Mouse (Mus musculus) heart, embryonic 16.5 days (tissue): Measurements from ENCODE around the gene Acp7. TPM values are rescaled to one million over a fixed set of nuclear protein-coding genes. Genes with fewer than 3 reads are reported as not detected.

Experiments
- ATAC-seq: fragments of 200-750 bp; cut with Nextera tagmentation; replicated peaks from 2 replicates; pipeline ENCODE4 v1.8.0; 2017; ENCODE audit warnings: moderate number of reproducible peaks; ENCODE audit not compliant: insufficient read depth, low FRiP score; ENCODE audit errors: extremely low read depth
- H3K27ac ChIP-seq: fragments of 300-500 bp; sonication (generic); 2 replicates; pipeline ENCODE4 v1.5.1; 2014; ENCODE audit warnings: mild to moderate bottlenecking, low read length, control low read depth, moderate library complexity
- H3K27me3 ChIP-seq: fragments of 300-500 bp; sonication (generic); 2 replicates; pipeline ENCODE4 v1.6.1; 2014; ENCODE audit warnings: low read length, mixed read lengths; ENCODE audit not compliant: control insufficient read depth, insufficient read depth
- H3K36me3 ChIP-seq: fragments of 300-500 bp; sonication (generic); 2 replicates; pipeline ENCODE4 v1.6.1; 2014; ENCODE audit not compliant: control insufficient read depth, insufficient read depth
- H3K4me1 ChIP-seq: fragments of 300-500 bp; sonication (generic); 2 replicates; pipeline ENCODE4 v1.6.1; 2014; ENCODE audit warnings: low read length, mixed read lengths; ENCODE audit not compliant: control insufficient read depth, insufficient read depth
- H3K4me2 ChIP-seq: fragments of 300-500 bp; sonication (generic); 2 replicates; pipeline ENCODE4 v1.6.1; 2014; ENCODE audit warnings: low read depth, mild to moderate bottlenecking, control low read depth, low read length
- H3K4me3 ChIP-seq: fragments of 300-500 bp; sonication (generic); 2 replicates; pipeline ENCODE4 v1.5.1; 2014; ENCODE audit warnings: mild to moderate bottlenecking, control low read depth, low read length
- H3K9ac ChIP-seq: fragments of 300-500 bp; sonication (generic); 2 replicates; pipeline ENCODE4 v1.6.1; 2014; ENCODE audit warnings: low read length, control low read depth
- H3K9me3 ChIP-seq: fragments of 300-500 bp; sonication (generic); replicated peaks from 2 replicates; pipeline ENCODE4 v1.6.1; 2016; ENCODE audit warnings: low read length; ENCODE audit not compliant: control insufficient read depth
- WGBS: fragments of 180-500 bp; shearing (Covaris S2); extraction: QIAGEN DNeasy Blood & Tissue Kit; methylation state at CpG from one replicate; pipeline ENCODE4 v1.1.7; 2014; 5-methylcytosine and 5-hydroxymethylcytosine counted together
- polyA plus RNA-seq: library from polyadenylated mRNA; unstranded; fragments of >200 nt; fragmentation: Nextera tagmentation; extraction: Ambion mirVana; gene quantifications from 2 replicates; pipeline ENCODE4 v1.2.1, GENCODE M21; 2015

The Acp7 gene
- polyA plus RNA-seq, 1 experiment from 2014 or later: not detected

DNA sequence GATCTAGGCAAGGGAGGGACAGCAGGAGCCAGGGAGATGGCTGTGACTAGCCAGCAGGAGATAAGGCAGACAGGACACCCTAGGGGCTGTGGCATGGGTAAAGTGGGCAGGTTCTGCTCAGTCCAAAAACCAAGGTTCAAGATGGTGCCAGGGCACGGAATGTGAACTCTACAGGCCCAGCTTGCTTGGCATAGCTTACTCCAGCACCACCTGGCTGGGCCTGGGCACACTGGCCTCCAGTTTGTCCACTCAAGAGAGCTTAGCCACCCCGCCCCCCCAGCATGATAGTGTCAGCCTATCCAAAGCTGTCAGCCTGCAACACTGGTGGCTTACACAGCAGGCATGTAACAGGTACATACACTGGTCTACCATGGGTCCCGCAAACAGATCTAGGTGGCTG, 57.9 kb downstream of the Acp7 start:
- H3K4me3 ChIP-seq: no peak overlapping the region
- 93% methylated on average over 3 of the region's 3 CpGs for WGBS
- no peak overlapping the region for H3K27ac ChIP-seq
- H3K4me1 ChIP-seq: peaks cover 56% of the 10 kb centered on the region
- no peaks in the 10 kb centered on the region for H3K36me3 ChIP-seq
- no peak overlapping the region; the same call in 1 of the 2 replicates for H3K9ac ChIP-seq
- no peak overlapping the region for H3K4me2 ChIP-seq
- ATAC-seq: no peak
- H3K27me3 ChIP-seq: no peaks in the 10 kb centered on the region
- H3K9me3 ChIP-seq: no peaks in the 10 kb centered on the region

DNA sequence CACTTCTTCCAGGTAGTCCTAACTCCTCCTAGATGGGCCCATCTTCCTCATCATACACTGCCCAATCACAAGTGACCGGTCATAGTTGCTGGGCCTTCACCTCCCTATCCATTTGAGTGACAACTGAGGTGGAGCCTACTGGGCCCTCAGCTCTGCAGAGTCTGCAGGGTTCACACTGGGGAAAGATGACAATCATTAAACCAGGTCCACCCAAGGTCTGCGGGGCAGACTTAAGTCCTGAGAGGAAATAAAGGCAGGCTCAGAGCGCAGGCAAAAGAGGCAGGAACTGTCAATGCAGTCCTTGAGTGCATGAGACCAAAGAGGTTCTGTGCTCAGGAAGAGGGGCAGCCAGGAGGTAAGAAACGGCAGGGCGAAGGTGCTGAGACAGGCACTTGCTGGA, 58.4 kb downstream of the Acp7 start:
- H3K4me1 ChIP-seq: peaks cover 50% of the 10 kb centered on the region
- no peak overlapping the region; the same call in 1 of the 2 replicates for H3K9ac ChIP-seq
- H3K27me3 ChIP-seq: no peaks in the 10 kb centered on the region
- no peak for ATAC-seq
- no peak overlapping the region for H3K4me3 ChIP-seq
- H3K9me3 ChIP-seq: no peaks in the 10 kb centered on the region
- no peak overlapping the region for H3K4me2 ChIP-seq
- no peak overlapping the region for H3K27ac ChIP-seq
- 75% methylated on average over 5 of the region's 5 CpGs for WGBS
- peaks cover 2% of the 10 kb centered on the region for H3K36me3 ChIP-seq

DNA sequence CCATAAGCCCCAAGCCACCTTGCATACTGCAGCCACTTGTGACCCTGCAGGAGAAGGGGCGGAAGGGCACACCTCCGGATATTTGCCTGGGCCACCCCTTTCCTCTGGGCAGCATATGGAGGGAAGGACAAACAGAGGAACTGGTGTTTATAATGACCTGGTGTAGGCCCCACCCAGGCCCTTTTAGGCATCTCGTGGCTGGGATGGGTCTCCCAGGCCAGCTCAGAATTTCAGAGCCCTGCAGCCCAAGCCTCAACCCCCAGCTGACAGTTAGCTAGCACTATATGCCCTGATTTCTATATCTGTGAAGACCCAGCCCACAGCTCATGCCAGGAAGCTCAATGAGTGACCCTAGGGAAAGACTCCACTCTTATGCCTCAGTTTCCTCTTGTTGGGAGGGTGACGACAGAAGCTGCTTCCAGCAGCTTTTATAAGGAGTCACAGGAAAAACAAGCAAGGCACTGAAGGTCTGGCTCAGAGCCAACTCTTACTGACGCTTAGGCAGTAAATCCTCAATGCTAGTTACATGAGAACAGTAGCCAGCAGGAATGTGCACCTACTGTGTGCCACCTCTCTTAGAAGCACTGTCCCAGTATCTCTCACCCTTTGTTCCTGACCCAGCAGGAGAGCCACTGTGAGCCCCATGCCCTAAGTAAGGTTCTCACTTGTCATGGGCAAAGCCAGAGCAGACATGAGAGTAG, 60.0 kb downstream of the Acp7 start:
- no peak overlapping the region for H3K4me2 ChIP-seq
- peak overlapping the region; percentile 45 for H3K9ac ChIP-seq
- peak overlapping the region; percentile 47 for H3K27ac ChIP-seq
- WGBS: 34% methylated on average over 5 of the region's 5 CpGs
- H3K4me1 ChIP-seq: peaks cover 35% of the 10 kb centered on the region
- no peak overlapping the region for H3K4me3 ChIP-seq
- peaks cover 11% of the 10 kb centered on the region for H3K36me3 ChIP-seq
- H3K27me3 ChIP-seq: no peaks in the 10 kb centered on the region
- ATAC-seq: no peak
- H3K9me3 ChIP-seq: no peaks in the 10 kb centered on the region

DNA sequence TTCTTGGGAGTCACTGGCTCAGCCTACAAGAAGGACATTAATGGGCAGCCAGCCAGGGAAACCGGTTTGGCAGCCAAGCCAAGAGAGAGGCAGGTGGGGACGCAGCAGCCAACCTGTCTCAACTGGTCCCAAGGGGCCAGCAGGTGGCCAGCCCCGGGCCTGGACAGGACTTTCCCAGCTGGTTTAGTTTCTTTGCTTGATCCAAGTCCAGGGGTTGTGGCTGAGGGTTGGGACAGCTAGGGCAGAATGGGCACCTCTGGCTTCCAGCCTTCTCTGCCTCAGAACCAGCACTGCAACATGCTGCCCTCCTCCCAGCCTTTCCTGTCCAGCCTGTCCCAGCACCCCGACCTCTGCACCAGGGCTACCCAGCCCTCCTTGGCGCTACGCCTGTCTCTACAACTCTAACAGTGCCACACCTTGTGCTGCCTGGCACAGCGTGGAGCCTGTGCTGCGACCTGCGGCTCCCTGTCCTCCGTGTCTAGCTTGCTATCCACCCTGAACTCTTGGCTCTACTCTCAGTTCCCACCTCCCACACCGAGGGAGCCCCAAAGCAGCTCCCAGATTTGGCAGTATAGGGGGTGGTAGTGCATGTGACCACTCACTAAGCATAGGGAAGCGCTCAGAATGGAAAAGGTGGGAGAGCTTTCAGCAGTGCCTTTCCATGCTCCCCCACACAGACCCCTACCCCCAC, 60.7 kb downstream of the Acp7 start:
- H3K27me3 ChIP-seq: no peaks in the 10 kb centered on the region
- H3K9me3 ChIP-seq: no peaks in the 10 kb centered on the region
- ATAC-seq: peak; percentile 19; the same call in 1 of the 2 replicates
- H3K4me2 ChIP-seq: no peak overlapping the region
- H3K4me3 ChIP-seq: no peak overlapping the region
- peaks cover 13% of the 10 kb centered on the region for H3K36me3 ChIP-seq
- WGBS: 59% methylated on average over 12 of the region's 12 CpGs
- peak overlapping the region; percentile 47 for H3K27ac ChIP-seq
- H3K9ac ChIP-seq: peak overlapping the region; percentile 45; the same call in 1 of the 2 replicates
- H3K4me1 ChIP-seq: peaks cover 32% of the 10 kb centered on the region

DNA sequence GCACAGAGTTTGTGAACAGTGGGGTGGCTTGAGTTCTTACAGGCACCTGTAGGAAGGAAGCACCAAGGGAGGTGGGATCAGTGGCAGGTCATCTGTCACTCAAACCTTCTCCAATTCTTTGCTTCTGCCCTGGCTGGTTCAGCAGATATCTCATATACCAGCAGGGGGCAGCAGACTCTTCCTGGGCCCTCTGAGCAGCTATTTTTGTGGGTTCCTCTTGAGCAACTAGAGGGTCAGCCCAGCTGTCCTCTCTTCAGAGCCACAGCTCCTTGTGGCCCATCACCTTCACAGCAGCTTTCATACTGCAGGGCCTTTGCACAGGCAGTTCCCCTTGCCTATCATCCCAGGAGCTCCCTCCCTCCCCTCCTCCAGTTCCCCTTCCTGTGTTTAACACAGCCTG, 62.9 kb downstream of the Acp7 start:
- H3K36me3 ChIP-seq: peaks cover 18% of the 10 kb centered on the region
- no peaks in the 10 kb centered on the region for H3K9me3 ChIP-seq
- H3K4me2 ChIP-seq: no peak overlapping the region
- H3K9ac ChIP-seq: no peak overlapping the region
- no peaks in the 10 kb centered on the region for H3K27me3 ChIP-seq
- H3K4me1 ChIP-seq: peaks cover 31% of the 10 kb centered on the region
- no peak for ATAC-seq
- H3K4me3 ChIP-seq: no peak overlapping the region
- no peak overlapping the region for H3K27ac ChIP-seq

DNA sequence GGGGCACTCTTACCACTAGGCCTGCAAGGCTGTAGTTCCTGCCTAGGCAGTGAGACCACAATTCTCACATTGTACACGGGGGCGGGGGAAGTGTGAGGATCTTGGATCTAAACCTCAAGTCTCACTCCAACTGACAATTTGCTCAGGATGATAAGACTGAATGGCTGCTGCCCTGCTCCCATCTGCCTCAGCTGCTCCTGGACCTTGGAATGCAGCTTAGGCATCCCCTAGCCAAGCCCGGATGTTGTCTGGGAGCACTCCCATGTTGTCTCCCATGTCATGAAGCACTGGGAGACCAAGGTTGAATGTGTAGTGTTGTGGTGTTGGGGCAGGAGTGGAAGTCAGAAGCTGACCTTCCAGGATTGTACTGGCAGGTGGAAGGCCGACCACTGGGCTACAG, 63.6 kb downstream of the Acp7 start:
- no peaks in the 10 kb centered on the region for H3K27me3 ChIP-seq
- no peak overlapping the region for H3K27ac ChIP-seq
- WGBS: 82% methylated on average over 4 of the region's 4 CpGs
- peaks cover 26% of the 10 kb centered on the region for H3K4me1 ChIP-seq
- peaks cover 23% of the 10 kb centered on the region for H3K36me3 ChIP-seq
- H3K4me3 ChIP-seq: no peak overlapping the region
- no peak for ATAC-seq
- H3K4me2 ChIP-seq: no peak overlapping the region
- H3K9ac ChIP-seq: no peak overlapping the region
- no peaks in the 10 kb centered on the region for H3K9me3 ChIP-seq

DNA sequence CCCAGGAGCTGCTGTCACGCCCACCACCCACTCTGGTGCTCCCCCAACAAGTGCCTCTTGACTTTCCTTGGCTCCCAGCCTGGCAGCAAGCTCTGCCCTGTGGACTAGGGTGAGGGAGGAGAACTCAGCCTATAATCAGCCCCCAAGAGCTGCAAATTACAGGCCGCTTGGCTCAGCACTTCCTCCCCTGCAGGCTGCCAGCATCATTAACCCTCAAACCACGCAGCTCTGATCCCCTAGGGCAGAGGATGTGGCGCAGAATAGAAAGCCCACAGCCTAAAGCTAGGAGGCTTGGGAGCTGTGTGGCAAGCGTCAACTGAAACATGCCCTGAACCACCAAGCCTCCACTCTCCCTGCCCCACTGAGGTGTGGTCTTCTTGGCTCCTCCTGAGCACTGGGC, 65.7 kb downstream of the Acp7 start:
- Histone ChIP-seq H3K4me1 (peaks cover 9% of the 10 kb centered on the region), H3K27ac (peak overlapping the region; percentile 40; the same call in 1 of the 2 replicates), H3K9ac (no peak overlapping the region), H3K27me3 (no peaks in the 10 kb centered on the region), H3K36me3 (peaks cover 32% of the 10 kb centered on the region), H3K9me3 (no peaks in the 10 kb centered on the region), H3K4me3 (no peak overlapping the region), H3K4me2 (no peak overlapping the region)
- no peak for ATAC-seq
- 71% methylated on average over 5 of the region's 5 CpGs for WGBS

GRCm38 (mm10) chr7:28562951-28563350, 68.2 kb downstream of the Acp7 start:
- WGBS: 94% methylated on average over 13 of the region's 13 CpGs
- peaks cover 3% of the 10 kb centered on the region; the same call in 1 of the 2 replicates for H3K4me1 ChIP-seq
- H3K9me3 ChIP-seq: no peaks in the 10 kb centered on the region
- H3K36me3 ChIP-seq: peaks cover 39% of the 10 kb centered on the region
- no peak overlapping the region for H3K9ac ChIP-seq
- H3K4me3 ChIP-seq: no peak overlapping the region
- no peaks in the 10 kb centered on the region for H3K27me3 ChIP-seq
- no peak overlapping the region for H3K4me2 ChIP-seq
- H3K27ac ChIP-seq: no peak overlapping the region
- no peak for ATAC-seq

DNA sequence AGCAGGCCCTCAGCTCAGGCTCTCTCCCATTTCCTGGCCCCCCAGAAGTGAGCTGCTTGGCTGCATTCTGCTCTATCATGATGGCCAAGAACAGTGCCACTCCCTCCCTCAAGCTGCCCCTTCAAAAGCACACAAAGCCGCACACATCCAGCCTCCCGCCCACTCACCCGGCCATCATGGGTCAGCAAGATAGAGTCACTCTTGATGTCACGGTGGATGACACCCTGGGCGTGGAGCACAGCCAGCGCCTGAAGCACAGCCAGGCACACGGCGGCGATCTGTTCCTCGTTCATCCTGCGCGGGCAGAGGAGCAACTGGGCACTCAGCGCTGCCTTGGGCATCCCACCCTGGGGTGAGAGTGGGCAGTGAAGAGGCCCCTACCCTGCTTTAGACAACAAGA, 68.8 kb downstream of the Acp7 start:
- no peak overlapping the region for H3K4me2 ChIP-seq
- H3K9me3 ChIP-seq: no peaks in the 10 kb centered on the region
- peaks cover 33% of the 10 kb centered on the region for H3K36me3 ChIP-seq
- H3K9ac ChIP-seq: no peak overlapping the region
- no peaks in the 10 kb centered on the region for H3K27me3 ChIP-seq
- H3K4me3 ChIP-seq: no peak overlapping the region
- no peak overlapping the region for H3K27ac ChIP-seq
- peaks cover 6% of the 10 kb centered on the region; the same call in 1 of the 2 replicates for H3K4me1 ChIP-seq
- no peak for ATAC-seq
- WGBS: 93% methylated on average over 13 of the region's 13 CpGs
